Mouse (Mus musculus): ENCODE results near the gene Slc25a31. TPM values are rescaled to one million over a fixed set of nuclear protein-coding genes. Genes with fewer than 3 reads are reported as not detected.

Slc25a31 gene
- polyA plus RNA-seq, 1 experiment from 2014 or later = 0.74 TPM

DNA sequence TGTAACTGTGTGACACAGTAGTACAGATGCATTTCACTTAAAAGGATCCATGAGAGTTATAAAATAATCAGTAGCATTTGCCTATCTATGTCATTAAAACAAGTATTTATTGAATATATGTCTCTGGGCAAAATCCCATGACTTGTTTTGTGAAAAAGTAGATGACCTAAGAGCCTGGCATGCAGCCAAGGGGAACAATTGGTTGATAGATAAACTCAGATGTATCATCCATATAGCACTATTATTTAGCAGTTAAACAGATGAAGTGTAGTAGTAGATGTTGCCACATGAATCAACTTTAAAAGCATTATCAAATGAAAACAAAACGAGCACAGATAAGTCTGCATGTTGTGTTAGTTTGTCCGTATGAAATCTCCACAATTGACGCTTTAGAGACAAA is 10.4 kb downstream of the Slc25a31 start:
- Histone ChIP-seq H3K4me3 (no peak overlapping the region), H3K9ac (no peak overlapping the region), H3K27me3 (replicated peaks) (no peaks in the 10 kb centered on the region), H3K36me3 (no peaks in the 10 kb centered on the region), H3K4me2 (no peak overlapping the region), H3K9me3 (replicated peaks) (no peaks in the 10 kb centered on the region), H3K27ac (ENCODE audit: poor library complexity, severe bottlenecking) (no peak overlapping the region), H3K4me1 (replicated peaks) (no peaks in the 10 kb centered on the region)
- no peak for ATAC-seq (ENCODE audit: insufficient number of reproducible peaks, low FRiP score)
- 53% methylated on average over 3 of the region's 3 CpGs for WGBS

DNA sequence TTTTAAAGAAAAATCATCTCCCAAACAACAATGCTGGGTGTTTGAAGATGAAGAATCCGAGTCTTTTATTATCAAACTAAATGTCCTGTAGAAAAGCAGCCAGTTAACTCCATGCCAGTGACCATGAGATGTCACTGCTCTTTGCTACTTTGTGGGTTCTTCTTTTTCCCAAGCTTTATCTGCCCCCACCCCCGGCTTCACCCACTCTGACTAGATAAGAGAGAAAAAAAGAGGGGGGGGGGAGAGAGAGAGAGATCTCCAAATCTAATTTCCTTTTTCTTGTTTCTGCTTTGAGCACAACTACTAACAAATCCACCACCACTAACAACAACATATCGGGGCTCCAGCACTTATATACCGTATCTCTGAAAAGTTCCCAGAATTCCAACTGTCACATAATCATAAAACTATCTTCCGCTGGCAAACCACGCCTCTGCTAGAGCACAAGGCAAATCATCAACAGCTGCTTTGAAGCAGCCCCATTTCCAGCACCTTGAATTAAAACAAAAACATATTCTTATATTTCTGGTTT is 29.8 kb downstream of the Slc25a31 start:
- Histone ChIP-seq H3K36me3 (no peaks in the 10 kb centered on the region), H3K4me3 (no peak overlapping the region), H3K27ac (ENCODE audit: poor library complexity, severe bottlenecking) (no peak overlapping the region), H3K4me1 (replicated peaks) (no peaks in the 10 kb centered on the region), H3K9me3 (replicated peaks) (no peaks in the 10 kb centered on the region), H3K9ac (no peak overlapping the region), H3K27me3 (replicated peaks) (no peaks in the 10 kb centered on the region), H3K4me2 (no peak overlapping the region)
- 67% methylated on average over 6 of the region's 6 CpGs for WGBS
- ATAC-seq (ENCODE audit: insufficient number of reproducible peaks, low FRiP score) = no peak

DNA sequence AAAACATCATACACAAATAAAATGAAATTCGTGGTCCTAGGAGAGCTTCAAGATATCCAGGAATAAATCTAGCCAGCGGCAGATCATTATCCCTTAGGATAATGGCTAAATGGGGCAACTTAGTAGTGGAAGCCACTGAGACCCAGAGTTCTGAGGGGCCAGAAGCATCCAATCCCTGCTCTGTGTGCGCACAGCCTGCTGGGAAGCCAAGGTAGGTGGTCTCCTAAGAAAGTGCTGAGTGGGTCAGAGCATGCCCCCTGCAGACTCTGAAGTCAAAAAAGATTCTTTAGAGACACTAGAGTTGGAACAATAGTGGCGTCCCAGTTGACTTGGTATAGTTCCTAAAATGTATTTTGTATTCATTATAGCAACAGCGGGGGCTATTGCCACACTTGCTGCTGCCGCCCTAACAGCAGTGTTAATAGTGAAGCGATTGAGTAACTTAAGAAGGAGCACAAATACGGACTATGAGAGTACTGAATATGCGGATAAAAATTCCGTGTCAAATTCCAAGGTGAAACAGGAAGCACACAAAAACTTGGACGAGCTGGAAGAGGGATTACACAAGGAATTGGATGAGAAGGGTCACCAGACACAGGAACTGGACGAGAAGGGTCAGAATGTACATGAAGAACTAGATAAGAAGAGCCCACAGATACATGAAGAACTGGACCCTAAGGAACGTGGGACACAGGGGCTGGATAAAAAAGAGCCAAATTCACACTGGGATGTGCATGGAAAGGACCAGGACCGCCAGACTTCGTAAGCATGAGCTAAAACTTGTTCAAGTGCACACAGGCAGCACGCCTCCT is 35.6 kb downstream of the Slc25a31 start, which contains the start of gene Hspa4l:
TSS of gene Hspa4l (plus strand) at position 472 of the 812 bp plus-strand sequence.
- peak within 1 kb of the TSS; percentile 87 for H3K27ac ChIP-seq (ENCODE audit: poor library complexity, severe bottlenecking)
- peak within 1 kb of the TSS; percentile 98 for H3K4me3 ChIP-seq
- no peaks in the 10 kb centered on the region for H3K36me3 ChIP-seq
- no peaks in the 10 kb centered on the region for H3K9me3 ChIP-seq (replicated peaks)
- peak within 1 kb of the TSS; percentile 80 for H3K4me2 ChIP-seq
- 25% methylated on average over 16 of the region's 16 CpGs for WGBS
- H3K9ac ChIP-seq = peak within 1 kb of the TSS; percentile 95
- no peaks in the 10 kb centered on the region for H3K27me3 ChIP-seq (replicated peaks)
- peaks cover 11% of the 10 kb centered on the region; the same call in 1 of the 2 replicates for H3K4me1 ChIP-seq (replicated peaks)
- ATAC-seq (ENCODE audit: insufficient number of reproducible peaks, low FRiP score) = no peak

DNA sequence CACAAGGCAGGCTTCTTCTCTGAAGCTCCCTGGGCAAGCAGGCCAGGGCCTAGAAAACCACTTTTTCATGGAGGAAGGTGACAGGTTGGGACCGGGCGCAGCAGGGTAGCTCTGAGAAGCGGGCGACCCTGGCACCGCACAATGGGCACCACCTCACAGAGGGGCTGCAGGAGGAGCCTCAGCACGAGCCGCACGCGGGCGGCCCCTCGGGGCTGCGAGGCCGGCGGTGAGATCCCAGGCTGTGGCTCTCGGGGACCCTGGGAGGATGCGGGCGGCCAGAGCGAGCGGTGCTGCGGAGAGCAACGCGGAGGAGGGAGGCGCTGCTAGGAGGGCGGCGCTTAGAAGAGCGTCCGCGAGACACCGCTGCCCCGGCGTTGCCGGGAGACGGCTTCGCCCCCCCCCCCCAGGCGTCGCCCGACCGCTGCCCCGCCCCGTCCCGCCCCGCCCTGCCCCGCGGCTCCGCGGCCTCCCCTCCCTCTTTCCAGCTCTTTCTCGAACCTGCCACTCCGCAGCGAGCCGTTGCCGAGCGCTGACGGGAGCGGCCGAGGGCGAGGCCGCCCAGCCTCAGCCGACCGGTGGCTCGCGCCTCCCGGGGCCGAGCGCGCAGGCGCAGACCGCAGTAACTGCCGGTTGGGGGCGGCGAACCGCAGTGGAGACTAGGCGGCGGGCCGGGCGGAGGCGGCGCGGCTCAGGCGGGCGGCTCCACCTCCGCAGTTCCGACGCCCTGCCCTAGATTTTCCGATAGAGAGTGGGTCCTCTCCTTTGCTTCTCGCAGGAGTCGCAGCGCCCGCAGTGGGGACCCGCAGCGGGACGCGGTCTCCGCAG is 36.4 kb downstream of the Slc25a31 start:
- ATAC-seq (ENCODE audit: insufficient number of reproducible peaks, low FRiP score) = peak; percentile 96
- H3K4me1 ChIP-seq (replicated peaks) = peaks cover 11% of the 10 kb centered on the region; the same call in 1 of the 2 replicates
- peak overlapping the region; percentile 98 for H3K4me3 ChIP-seq
- no peaks in the 10 kb centered on the region for H3K36me3 ChIP-seq
- under 1% methylated on average over 66 of the region's 93 CpGs for WGBS
- H3K9me3 ChIP-seq (replicated peaks) = no peaks in the 10 kb centered on the region
- no peaks in the 10 kb centered on the region for H3K27me3 ChIP-seq (replicated peaks)
- peak overlapping the region; percentile 95 for H3K9ac ChIP-seq
- H3K4me2 ChIP-seq = peak overlapping the region; percentile 80
- peak overlapping the region; percentile 87 for H3K27ac ChIP-seq (ENCODE audit: poor library complexity, severe bottlenecking)

DNA sequence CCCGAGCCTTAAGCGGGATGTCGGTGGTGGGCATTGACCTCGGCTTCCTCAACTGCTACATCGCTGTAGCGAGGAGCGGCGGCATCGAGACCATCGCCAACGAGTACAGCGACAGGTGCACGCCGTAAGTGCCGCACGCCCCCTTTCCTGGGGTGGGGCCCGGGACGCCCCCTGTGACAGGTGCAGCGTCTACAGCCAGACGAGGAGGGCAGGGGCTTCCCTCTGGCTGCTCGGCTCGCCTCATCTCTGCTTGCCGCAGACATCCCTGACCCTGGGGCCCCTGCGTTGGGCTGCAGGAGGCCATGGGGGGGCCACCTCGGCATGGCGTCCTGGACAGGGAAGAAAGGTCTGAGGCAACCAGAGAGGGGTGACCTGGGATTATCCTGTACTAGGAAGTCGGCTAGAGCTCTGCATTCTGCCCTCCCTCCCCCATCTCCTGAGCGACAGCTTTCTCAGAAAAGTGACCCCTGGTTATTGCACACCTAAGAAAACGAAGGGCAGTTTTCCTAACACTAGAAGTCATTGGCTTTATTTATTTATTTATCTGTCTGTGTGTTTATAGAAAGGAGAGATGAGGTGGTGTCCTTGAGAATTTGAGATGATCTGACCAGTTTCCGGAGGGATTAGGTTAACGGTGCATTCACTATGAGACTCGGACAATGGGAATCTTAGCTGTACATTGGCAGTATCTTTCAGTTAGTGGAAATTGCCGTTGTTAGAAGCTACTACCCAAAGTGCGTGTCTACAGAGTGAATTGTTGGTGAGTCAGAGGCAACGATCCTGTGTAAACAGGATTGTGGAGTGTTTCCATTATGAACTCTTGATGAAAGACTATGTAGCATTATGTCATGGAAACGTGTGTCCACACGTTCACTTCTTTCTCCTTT is 37.2 kb downstream of the Slc25a31 start:
- H3K36me3 ChIP-seq = no peaks in the 10 kb centered on the region
- no peaks in the 10 kb centered on the region for H3K27me3 ChIP-seq (replicated peaks)
- peak overlapping the region; percentile 95 for H3K9ac ChIP-seq
- WGBS = 5% methylated on average over 35 of the region's 37 CpGs
- peak; percentile 35 for ATAC-seq (ENCODE audit: insufficient number of reproducible peaks, low FRiP score)
- peaks cover 11% of the 10 kb centered on the region; the same call in 1 of the 2 replicates for H3K4me1 ChIP-seq (replicated peaks)
- H3K4me3 ChIP-seq = peak overlapping the region; percentile 98
- H3K27ac ChIP-seq (ENCODE audit: poor library complexity, severe bottlenecking) = peak overlapping the region; percentile 87
- H3K9me3 ChIP-seq (replicated peaks) = no peaks in the 10 kb centered on the region
- peak overlapping the region; percentile 80 for H3K4me2 ChIP-seq

DNA sequence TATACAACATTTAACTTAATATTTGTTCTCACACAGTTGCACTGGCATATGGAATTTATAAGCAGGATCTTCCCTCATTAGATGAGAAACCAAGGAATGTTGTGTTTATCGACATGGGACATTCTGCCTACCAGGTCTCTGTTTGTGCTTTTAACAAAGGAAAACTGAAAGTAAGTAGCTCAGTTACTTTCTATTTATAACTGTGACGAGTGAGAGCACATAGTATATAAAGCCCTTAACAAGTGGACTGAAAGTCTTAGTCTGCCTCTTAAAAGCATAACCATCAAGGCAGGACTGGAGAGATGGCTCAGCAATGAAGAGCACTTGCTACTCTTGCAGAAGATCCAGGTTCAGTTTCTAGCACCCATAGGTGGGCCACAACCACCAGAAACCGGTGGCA is 52.1 kb downstream of the Slc25a31 start:
- no peak overlapping the region for H3K27ac ChIP-seq (ENCODE audit: poor library complexity, severe bottlenecking)
- H3K4me1 ChIP-seq (replicated peaks) = no peaks in the 10 kb centered on the region
- H3K36me3 ChIP-seq = peaks cover 23% of the 10 kb centered on the region
- H3K4me2 ChIP-seq = no peak overlapping the region
- no peak overlapping the region for H3K9ac ChIP-seq
- no peaks in the 10 kb centered on the region for H3K27me3 ChIP-seq (replicated peaks)
- no peaks in the 10 kb centered on the region for H3K9me3 ChIP-seq (replicated peaks)
- H3K4me3 ChIP-seq = no peak overlapping the region
- no peak for ATAC-seq (ENCODE audit: insufficient number of reproducible peaks, low FRiP score)
- WGBS = 79% methylated on average over 3 of the region's 3 CpGs

DNA sequence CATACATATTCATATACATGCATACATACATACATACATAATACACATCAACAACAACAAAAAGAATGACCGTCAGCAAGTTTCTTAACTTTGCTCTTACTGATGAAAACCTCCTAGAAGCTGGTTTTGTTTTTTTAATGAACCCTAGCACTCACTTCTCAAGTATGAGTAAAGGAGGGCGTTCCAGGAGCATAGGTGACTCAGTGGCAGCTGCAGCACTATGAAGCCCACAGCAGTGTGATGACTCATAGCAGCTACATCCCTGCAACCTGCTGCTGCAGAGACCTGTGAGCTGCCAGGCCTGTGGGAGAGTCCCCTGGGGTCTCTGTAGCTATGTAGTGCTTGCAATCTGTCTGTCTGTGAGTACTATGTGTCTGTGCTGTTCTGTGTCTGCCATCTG is 52.7 kb downstream of the Slc25a31 start:
- WGBS = 86% methylated on average over 2 of the region's 2 CpGs
- H3K9ac ChIP-seq = no peak overlapping the region

More for the DNA sequence above, 52.7 kb downstream of the Slc25a31 start:
- Histone ChIP-seq H3K9me3 (replicated peaks) (no peaks in the 10 kb centered on the region), H3K27me3 (replicated peaks) (no peaks in the 10 kb centered on the region), H3K27ac (ENCODE audit: poor library complexity, severe bottlenecking) (no peak overlapping the region), H3K4me2 (no peak overlapping the region), H3K4me1 (replicated peaks) (no peaks in the 10 kb centered on the region), H3K4me3 (no peak overlapping the region), H3K36me3 (peaks cover 22% of the 10 kb centered on the region)
- ATAC-seq (ENCODE audit: insufficient number of reproducible peaks, low FRiP score) = no peak

Other genes starting within 250 kb of the Slc25a31 start
- gene Intu, start 177.6 kb upstream of the Slc25a31 start, polyA plus RNA-seq (2016; fragmentation: Nextera tagmentation; extraction: Ambion mirVana) = 3.9 and 4.3 TPM in 2 replicates
- 36.9 and 38.7 TPM in 2 replicates for gene Hspa4l, start 35.6 kb downstream of the Slc25a31 start, polyA plus RNA-seq (2016; fragmentation: Nextera tagmentation; extraction: Ambion mirVana)
- gene Plk4, start 91.2 kb downstream of the Slc25a31 start, polyA plus RNA-seq (2016; fragmentation: Nextera tagmentation; extraction: Ambion mirVana) = 47.4 and 47.9 TPM in 2 replicates
- gene Mfsd8, start 138.0 kb downstream of the Slc25a31 start, polyA plus RNA-seq (2016; fragmentation: Nextera tagmentation; extraction: Ambion mirVana) = 5.3 and 6.4 TPM in 2 replicates
- gene Abhd18, start 138.1 kb downstream of the Slc25a31 start, polyA plus RNA-seq (2016; fragmentation: Nextera tagmentation; extraction: Ambion mirVana) = 14.1 and 14.6 TPM in 2 replicates
- gene 1700034I23Rik, start 193.7 kb downstream of the Slc25a31 start, polyA plus RNA-seq (2016; fragmentation: Nextera tagmentation; extraction: Ambion mirVana) = 0.11 and 0.41 TPM in 2 replicates
- 10.6 and 12.1 TPM in 2 replicates for gene Larp1b, start 241.0 kb downstream of the Slc25a31 start, polyA plus RNA-seq (2016; fragmentation: Nextera tagmentation; extraction: Ambion mirVana)